Mouse (Mus musculus): Measurements from ENCODE around the gene Pla1a. TPM values are rescaled to one million over a fixed set of nuclear protein-coding genes. Genes with fewer than 3 reads are reported as not detected.
A peak's percentile ranks its signal among the peaks of the same experiment; 100 is the strongest.

Pla1a gene
- polyA plus RNA-seq, 1 experiment: 13.9 TPM

- H3K36me3 ChIP-seq (ENCODE audit: control insufficient read depth, insufficient read depth): no peaks in the 10 kb centered on the region
Observed at GRCm38 (mm10) chr16:38377546-38377945, 55.4 kb downstream of the Pla1a start.

GRCm38 (mm10) chr16:38376841-38377249 is 56.1 kb downstream of the Pla1a start:
- H3K4me2 ChIP-seq (ENCODE audit: low read depth): peak overlapping the region; percentile 5
- H3K79me2 ChIP-seq (ENCODE audit: control insufficient read depth, insufficient read depth): no peaks in the 10 kb centered on the region
- no peak overlapping the region for H3K4me3 ChIP-seq
- no peak overlapping the region for H3ac ChIP-seq (ENCODE audit: control insufficient read depth, insufficient read length)
- TF ChIP-seq TCF12 (IDR thresholded peaks at IDR 0.05; ENCODE audit: insufficient read depth, poor library complexity, severe bottlenecking): no peak
- TF ChIP-seq MYOD1 (IDR thresholded peaks at IDR 0.05; ENCODE audit: control insufficient read depth in 1 of 3, insufficient read length in 2 of 3, low read depth in 2 of 3): no peak
- TF ChIP-seq USF1 (IDR thresholded peaks at IDR 0.05; ENCODE audit: low read depth): no peak
- TF ChIP-seq POLR2AphosphoS2 (IDR thresholded peaks at IDR 0.05; ENCODE audit: insufficient read length, low read depth): no peak
- TF ChIP-seq MYOG (IDR thresholded peaks at IDR 0.05; ENCODE audit: control insufficient read depth in 1 of 3, insufficient read depth in 1 of 3, insufficient read length in 2 of 3, low read depth in 2 of 3): no peak
- no peak for TF ChIP-seq SRF (IDR thresholded peaks at IDR 0.05; ENCODE audit: control insufficient read depth, insufficient read length, low read depth)
- no peaks in the 10 kb centered on the region for H3K27me3 ChIP-seq (ENCODE audit: control insufficient read depth, insufficient read depth, insufficient read length)
- no peaks in the 10 kb centered on the region for H3K36me3 ChIP-seq (ENCODE audit: control insufficient read depth, insufficient read depth)

More at GRCm38 (mm10) chr16:38377546-38377945, 55.4 kb downstream of the Pla1a start:
- no peak overlapping the region for H3ac ChIP-seq (ENCODE audit: control insufficient read depth, insufficient read length)
- no peak for TF ChIP-seq TCF12 (IDR thresholded peaks at IDR 0.05; ENCODE audit: insufficient read depth, poor library complexity, severe bottlenecking)
- TF ChIP-seq MAX (IDR thresholded peaks at IDR 0.05; ENCODE audit: low read depth): no peak
- TF ChIP-seq TCF3 (IDR thresholded peaks at IDR 0.05; ENCODE audit: insufficient read length, low read depth): no peak
- TF ChIP-seq USF1 (IDR thresholded peaks at IDR 0.05; ENCODE audit: low read depth): no peak
- TF ChIP-seq POLR2AphosphoS2 (IDR thresholded peaks at IDR 0.05; ENCODE audit: insufficient read length, low read depth): no peak
- TF ChIP-seq MYOD1 (IDR thresholded peaks at IDR 0.05; ENCODE audit: control insufficient read depth in 1 of 3, insufficient read length in 2 of 3, low read depth in 2 of 3): no peak
- no peak for TF ChIP-seq MYOG (IDR thresholded peaks at IDR 0.05; ENCODE audit: control insufficient read depth in 1 of 3, insufficient read depth in 1 of 3, insufficient read length in 2 of 3, low read depth in 2 of 3)
- TF ChIP-seq CEBPB (IDR thresholded peaks at IDR 0.05; ENCODE audit: insufficient read depth, poor library complexity, severe bottlenecking): no peak
- TF ChIP-seq SRF (IDR thresholded peaks at IDR 0.05; ENCODE audit: control insufficient read depth, insufficient read length, low read depth): no peak
- no peak for TF ChIP-seq POLR2A (IDR thresholded peaks at IDR 0.05; ENCODE audit: insufficient read length, low read depth)
- TF ChIP-seq REST (IDR thresholded peaks at IDR 0.05; ENCODE audit: insufficient read depth, insufficient read length): no peak
- no peak for TF ChIP-seq E2F4 (IDR thresholded peaks at IDR 0.05; ENCODE audit: insufficient read depth)
- H3K4me3 ChIP-seq: no peak overlapping the region
- no peaks in the 10 kb centered on the region for H3K27me3 ChIP-seq (ENCODE audit: control insufficient read depth, insufficient read depth, insufficient read length)
- H3K79me2 ChIP-seq (ENCODE audit: control insufficient read depth, insufficient read depth): no peaks in the 10 kb centered on the region
- no peak overlapping the region for H3K4me2 ChIP-seq (ENCODE audit: low read depth)

GRCm38 (mm10) chr16:38376163-38376840 is 56.6 kb downstream of the Pla1a start:
- H3ac ChIP-seq (ENCODE audit: control insufficient read depth, insufficient read length): no peak overlapping the region
- peak overlapping the region; percentile 5 for H3K4me2 ChIP-seq (ENCODE audit: low read depth)
- H3K4me3 ChIP-seq: no peak overlapping the region
- no peaks in the 10 kb centered on the region for H3K36me3 ChIP-seq (ENCODE audit: control insufficient read depth, insufficient read depth)
- no peaks in the 10 kb centered on the region for H3K79me2 ChIP-seq (ENCODE audit: control insufficient read depth, insufficient read depth)
- no peaks in the 10 kb centered on the region for H3K27me3 ChIP-seq (ENCODE audit: control insufficient read depth, insufficient read depth, insufficient read length)
- no peak for TF ChIP-seq MAX (IDR thresholded peaks at IDR 0.05; ENCODE audit: low read depth)
- no peak for TF ChIP-seq USF1 (IDR thresholded peaks at IDR 0.05; ENCODE audit: low read depth)
- TF ChIP-seq MYOD1 (IDR thresholded peaks at IDR 0.05; ENCODE audit: control insufficient read depth in 1 of 3, insufficient read length in 2 of 3, low read depth in 2 of 3): no peak
- no peak for TF ChIP-seq REST (IDR thresholded peaks at IDR 0.05; ENCODE audit: insufficient read depth, insufficient read length)
- no peak for TF ChIP-seq POLR2AphosphoS2 (IDR thresholded peaks at IDR 0.05; ENCODE audit: insufficient read length, low read depth)
- no peak for TF ChIP-seq POLR2A (IDR thresholded peaks at IDR 0.05; ENCODE audit: insufficient read length, low read depth)
- TF ChIP-seq SRF (IDR thresholded peaks at IDR 0.05; ENCODE audit: control insufficient read depth, insufficient read length, low read depth): no peak
- TF ChIP-seq TCF3 (IDR thresholded peaks at IDR 0.05; ENCODE audit: insufficient read length, low read depth): no peak
- no peak for TF ChIP-seq TCF12 (IDR thresholded peaks at IDR 0.05; ENCODE audit: insufficient read depth, poor library complexity, severe bottlenecking)
- no peak for TF ChIP-seq CEBPB (IDR thresholded peaks at IDR 0.05; ENCODE audit: insufficient read depth, poor library complexity, severe bottlenecking)
- TF ChIP-seq E2F4 (IDR thresholded peaks at IDR 0.05; ENCODE audit: insufficient read depth): no peak
- TF ChIP-seq MYOG (IDR thresholded peaks at IDR 0.05; ENCODE audit: control insufficient read depth in 1 of 3, insufficient read depth in 1 of 3, insufficient read length in 2 of 3, low read depth in 2 of 3): no peak

- Histone ChIP-seq H3K27me3 (ENCODE audit: control insufficient read depth, insufficient read depth, insufficient read length) (no peaks in the 10 kb centered on the region), H3K4me3 (no peak overlapping the region), H3K4me2 (ENCODE audit: low read depth) (no peak overlapping the region), H3ac (ENCODE audit: control insufficient read depth, insufficient read length) (no peak overlapping the region), H3K79me2 (ENCODE audit: control insufficient read depth, insufficient read depth) (no peaks in the 10 kb centered on the region), H3K36me3 (ENCODE audit: control insufficient read depth, insufficient read depth) (no peaks in the 10 kb centered on the region)
- no peak for TF ChIP-seq MYOG (IDR thresholded peaks at IDR 0.05; ENCODE audit: control insufficient read depth in 1 of 3, insufficient read depth in 1 of 3, insufficient read length in 2 of 3, low read depth in 2 of 3)
- TF ChIP-seq POLR2AphosphoS2 (IDR thresholded peaks at IDR 0.05; ENCODE audit: insufficient read length, low read depth): no peak
- no peak for TF ChIP-seq REST (IDR thresholded peaks at IDR 0.05; ENCODE audit: insufficient read depth, insufficient read length)
- no peak for TF ChIP-seq MYOD1 (IDR thresholded peaks at IDR 0.05; ENCODE audit: control insufficient read depth in 1 of 3, insufficient read length in 2 of 3, low read depth in 2 of 3)
- TF ChIP-seq USF1 (IDR thresholded peaks at IDR 0.05; ENCODE audit: low read depth): no peak
- no peak for TF ChIP-seq TCF3 (IDR thresholded peaks at IDR 0.05; ENCODE audit: insufficient read length, low read depth)
- TF ChIP-seq E2F4 (IDR thresholded peaks at IDR 0.05; ENCODE audit: insufficient read depth): no peak
- no peak for TF ChIP-seq POLR2A (IDR thresholded peaks at IDR 0.05; ENCODE audit: insufficient read length, low read depth)
- TF ChIP-seq CEBPB (IDR thresholded peaks at IDR 0.05; ENCODE audit: insufficient read depth, poor library complexity, severe bottlenecking): no peak
- TF ChIP-seq TCF12 (IDR thresholded peaks at IDR 0.05; ENCODE audit: insufficient read depth, poor library complexity, severe bottlenecking): no peak
- no peak for TF ChIP-seq MAX (IDR thresholded peaks at IDR 0.05; ENCODE audit: low read depth)
- TF ChIP-seq SRF (IDR thresholded peaks at IDR 0.05; ENCODE audit: control insufficient read depth, insufficient read length, low read depth): no peak
Observed at GRCm38 (mm10) chr16:38375182-38375581, 57.8 kb downstream of the Pla1a start.

Data from myocyte (in vitro differentiated cells).